Mouse (Mus musculus) hindbrain, embryonic 15.5 days (tissue): ENCODE results near the gene Rassf1. TPM values are rescaled to one million over a fixed set of nuclear protein-coding genes. Genes with fewer than 3 reads are reported as not detected.

Source experiments
- ATAC-seq: fragments of 200-750 bp; cut with Nextera tagmentation; 2 replicates; pipeline ENCODE4 v1.8.0; 2017; ENCODE audit warnings: low read depth, moderate number of reproducible peaks, moderate TSS enrichment; ENCODE audit not compliant: low FRiP score
- H3K27ac ChIP-seq: fragments of 300-500 bp; sonication (generic); replicated peaks from 2 replicates; pipeline ENCODE4 v1.5.1; 2015; ENCODE audit warnings: mild to moderate bottlenecking, inconsistent platforms
- H3K27me3 ChIP-seq: fragments of 300-500 bp; sonication (generic); 2 replicates; pipeline ENCODE4 v1.6.1; 2015; ENCODE audit warnings: control low read depth, inconsistent platforms
- H3K36me3 ChIP-seq: fragments of 300-500 bp; sonication (generic); 2 replicates; pipeline ENCODE4 v1.6.1; 2015; ENCODE audit warnings: control low read depth, inconsistent platforms
- H3K4me1 ChIP-seq: fragments of 300-500 bp; sonication (generic); replicated peaks from 2 replicates; pipeline ENCODE4 v1.6.1; 2015; ENCODE audit warnings: control low read depth, inconsistent platforms
- H3K4me2 ChIP-seq: fragments of 300-500 bp; sonication (generic); 2 replicates; pipeline ENCODE4 v1.6.1; 2015; ENCODE audit warnings: moderate library complexity, mild to moderate bottlenecking, inconsistent platforms
- H3K4me3 ChIP-seq: fragments of 300-500 bp; sonication (generic); 2 replicates; pipeline ENCODE4 v1.5.1; 2015; ENCODE audit warnings: mild to moderate bottlenecking, inconsistent platforms
- H3K9ac ChIP-seq: fragments of 300-500 bp; sonication (generic); 2 replicates; pipeline ENCODE4 v1.6.1; 2015; ENCODE audit warnings: inconsistent platforms
- H3K9me3 ChIP-seq: fragments of 300-500 bp; sonication (generic); 2 replicates; pipeline ENCODE4 v1.6.1; 2016; ENCODE audit warnings: control low read depth, inconsistent platforms
- WGBS: fragments of 180-500 bp; shearing (Covaris S2); methylation state at CpG from one replicate; pipeline ENCODE4 v1.1.7; 2015; 5-methylcytosine and 5-hydroxymethylcytosine counted together
- polyA plus RNA-seq: library from polyadenylated mRNA; unstranded; fragments of >200 nt; fragmentation: Nextera tagmentation; extraction: Ambion mirVana; gene quantifications from 2 replicates; pipeline ENCODE4 v1.2.1, GENCODE M21; 2015

Gene Rassf1
- polyA plus RNA-seq, 1 experiment from 2014 or later = 43.9 TPM

GRCm38 (mm10) chr9:107521711-107522399 is 29.5 kb upstream of the Rassf1 start:
- no peak overlapping the region; the same call in 1 of the 2 replicates for H3K27ac ChIP-seq
- H3K4me1 ChIP-seq = peaks cover 28% of the 10 kb centered on the region
- H3K9me3 ChIP-seq = no peaks in the 10 kb centered on the region
- H3K4me3 ChIP-seq = no peak overlapping the region
- peak overlapping the region; percentile 23 for H3K4me2 ChIP-seq
- H3K9ac ChIP-seq = no peak overlapping the region
- H3K27me3 ChIP-seq = peaks cover 24% of the 10 kb centered on the region
- 30% methylated on average over 25 of the region's 25 CpGs for WGBS
- ATAC-seq = no peak
- H3K36me3 ChIP-seq = peaks cover 8% of the 10 kb centered on the region; the same call in 1 of the 2 replicates

GRCm38 (mm10) chr9:107522400-107522711 is 29.0 kb upstream of the Rassf1 start:
- Histone ChIP-seq H3K9ac (no peak overlapping the region), H3K27ac (no peak overlapping the region), H3K4me1 (peaks cover 29% of the 10 kb centered on the region), H3K4me2 (peak overlapping the region; percentile 23), H3K4me3 (no peak overlapping the region), H3K36me3 (peaks cover 8% of the 10 kb centered on the region; the same call in 1 of the 2 replicates), H3K9me3 (no peaks in the 10 kb centered on the region), H3K27me3 (peaks cover 24% of the 10 kb centered on the region)
- ATAC-seq = no peak
- WGBS = 13% methylated on average over 2 of the region's 2 CpGs

GRCm38 (mm10) chr9:107526198-107527026 is 24.9 kb upstream of the Rassf1 start:
- Histone ChIP-seq H3K27me3 (peaks cover 24% of the 10 kb centered on the region), H3K36me3 (peaks cover 8% of the 10 kb centered on the region; the same call in 1 of the 2 replicates), H3K4me2 (peak overlapping the region; percentile 55), H3K9me3 (no peaks in the 10 kb centered on the region), H3K9ac (no peak overlapping the region), H3K4me3 (peak overlapping the region; percentile 28), H3K4me1 (peaks cover 22% of the 10 kb centered on the region), H3K27ac (no peak overlapping the region)
- WGBS = 7% methylated on average over 44 of the region's 44 CpGs
- ATAC-seq = peak; percentile 69

- no peaks in the 10 kb centered on the region for H3K27me3 ChIP-seq
- peak within 1 kb of the TSS; percentile 83 for H3K27ac ChIP-seq
- peak within 1 kb of the TSS; percentile 84 for H3K9ac ChIP-seq
- H3K36me3 ChIP-seq = peaks cover 16% of the 10 kb centered on the region
- under 1% methylated on average over 45 of the region's 48 CpGs for WGBS
- ATAC-seq = peak; percentile 98
- peaks cover 40% of the 10 kb centered on the region for H3K4me1 ChIP-seq
- peak within 1 kb of the TSS; percentile 99 for H3K4me2 ChIP-seq
- no peaks in the 10 kb centered on the region for H3K9me3 ChIP-seq
- H3K4me3 ChIP-seq = peak within 1 kb of the TSS; percentile 80
Observed at GRCm38 (mm10) chr9:107533791-107534407, 17.5 kb upstream of the Rassf1 start, which contains the start of gene Tmem115. Gene Tmem115 (plus strand): TSS chr9:107533945.

GRCm38 (mm10) chr9:107534408-107535202 is 16.8 kb upstream of the Rassf1 start:
- Histone ChIP-seq H3K9ac (peak overlapping the region; percentile 84), H3K4me1 (peaks cover 40% of the 10 kb centered on the region), H3K27ac (peak overlapping the region; percentile 83), H3K4me3 (peak overlapping the region; percentile 80), H3K36me3 (peaks cover 23% of the 10 kb centered on the region), H3K27me3 (no peaks in the 10 kb centered on the region), H3K4me2 (peak overlapping the region; percentile 99), H3K9me3 (no peaks in the 10 kb centered on the region)
- peak; percentile 2; the same call in 1 of the 2 replicates for ATAC-seq
- WGBS = 1% methylated on average over 40 of the region's 40 CpGs

GRCm38 (mm10) chr9:107538231-107538630 is 13.1 kb upstream of the Rassf1 start:
- ATAC-seq = no peak
- H3K36me3 ChIP-seq = peaks cover 29% of the 10 kb centered on the region
- H3K4me1 ChIP-seq = peaks cover 64% of the 10 kb centered on the region
- H3K4me2 ChIP-seq = no peak overlapping the region
- H3K9ac ChIP-seq = no peak overlapping the region
- WGBS = 87% methylated on average over 7 of the region's 7 CpGs
- no peaks in the 10 kb centered on the region for H3K9me3 ChIP-seq
- H3K4me3 ChIP-seq = no peak overlapping the region
- H3K27me3 ChIP-seq = no peaks in the 10 kb centered on the region
- H3K27ac ChIP-seq = no peak overlapping the region

GRCm38 (mm10) chr9:107538711-107539110 is 12.6 kb upstream of the Rassf1 start:
- no peaks in the 10 kb centered on the region for H3K27me3 ChIP-seq
- peaks cover 32% of the 10 kb centered on the region for H3K36me3 ChIP-seq
- WGBS = 91% methylated on average over 3 of the region's 3 CpGs
- no peak overlapping the region for H3K27ac ChIP-seq
- no peak overlapping the region for H3K4me3 ChIP-seq
- no peaks in the 10 kb centered on the region for H3K9me3 ChIP-seq
- no peak overlapping the region for H3K9ac ChIP-seq
- peaks cover 61% of the 10 kb centered on the region for H3K4me1 ChIP-seq
- ATAC-seq = no peak
- no peak overlapping the region for H3K4me2 ChIP-seq

GRCm38 (mm10) chr9:107539940-107540339 is 11.4 kb upstream of the Rassf1 start:
- Histone ChIP-seq H3K4me3 (no peak overlapping the region), H3K4me1 (peaks cover 59% of the 10 kb centered on the region), H3K27me3 (no peaks in the 10 kb centered on the region), H3K36me3 (peaks cover 43% of the 10 kb centered on the region), H3K9me3 (no peaks in the 10 kb centered on the region), H3K27ac (no peak overlapping the region), H3K9ac (no peak overlapping the region), H3K4me2 (0 out of 2 replicates have a peak overlapping the region, but pooled peaks have one; percentile 72)
- no peak for ATAC-seq
- 98% methylated on average over 8 of the region's 8 CpGs for WGBS

GRCm38 (mm10) chr9:107540420-107540819 is 10.9 kb upstream of the Rassf1 start:
- no peak for ATAC-seq
- Histone ChIP-seq H3K27me3 (no peaks in the 10 kb centered on the region), H3K4me2 (peak overlapping the region; percentile 72), H3K4me3 (peak overlapping the region; percentile 75), H3K27ac (0 out of 2 replicates have a peak overlapping the region, but pooled peaks have one; percentile 82), H3K9me3 (no peaks in the 10 kb centered on the region), H3K4me1 (peaks cover 55% of the 10 kb centered on the region), H3K9ac (no peak overlapping the region), H3K36me3 (peaks cover 46% of the 10 kb centered on the region)
- WGBS = 67% methylated on average over 4 of the region's 4 CpGs

GRCm38 (mm10) chr9:107541005-107541404 is 10.3 kb upstream of the Rassf1 start:
- H3K27me3 ChIP-seq = no peaks in the 10 kb centered on the region
- 31% methylated on average over 10 of the region's 10 CpGs for WGBS
- no peaks in the 10 kb centered on the region for H3K9me3 ChIP-seq
- H3K4me3 ChIP-seq = peak overlapping the region; percentile 75
- peaks cover 49% of the 10 kb centered on the region for H3K4me1 ChIP-seq
- H3K27ac ChIP-seq = peak overlapping the region; percentile 82; the same call in 1 of the 2 replicates
- H3K9ac ChIP-seq = peak overlapping the region; percentile 63
- ATAC-seq = no peak
- H3K4me2 ChIP-seq = peak overlapping the region; percentile 72
- H3K36me3 ChIP-seq = peaks cover 46% of the 10 kb centered on the region
